Mouse (Mus musculus): ENCODE measurements at regions not wholly inside any gene's neighbourhood (a gene's known extent, or its start where the extent isn't known, plus 50 kb on each side); places are given as distances from the start of the nearest gene placed in this dataset.
A peak's percentile ranks its signal among the peaks of the same experiment; 100 is the strongest.

GRCm38 (mm10) chr4:74796676-74797075 lies 481.4 kb downstream of the Dmac1 start:
- TF ChIP-seq CTCF (IDR thresholded peaks at IDR 0.05; ENCODE audit: low read depth) (peak; percentile 24), EP300 (optimal IDR thresholded peaks at IDR 0.05) (no peak)
